Mouse (Mus musculus) thymus, adult 2 months (tissue): ENCODE data around the gene Reep1.

ENCODE experiments used
- CTCF ChIP-seq: fragments of 200-500 bp; IDR thresholded peaks from 2 replicates; pipeline ENCODE4 v1.5.1; 2012; ENCODE audit warnings: mild to moderate bottlenecking, control low read depth, low read length, moderate library complexity, borderline replicate concordance; ENCODE audit not compliant: control insufficient read depth, poor library complexity, insufficient read depth; ENCODE audit errors: extremely low read depth
- POLR2A ChIP-seq: fragments of 200-500 bp; IDR thresholded peaks from 2 replicates; pipeline ENCODE4 v1.6.1; 2012; ENCODE audit warnings: mild to moderate bottlenecking, low read length, control low read depth, moderate library complexity; ENCODE audit not compliant: control insufficient read depth, poor library complexity, insufficient read depth; ENCODE audit errors: extremely low read depth

- TF ChIP-seq CTCF, result no peak
- TF ChIP-seq POLR2A, result no peak
These were observed 16.2 kb downstream of the Reep1 start for GRCm38 (mm10) chr6:71723555-71723954.
